Mouse (Mus musculus): ENCODE data around the gene Aqp1. TPM values are rescaled to one million over a fixed set of nuclear protein-coding genes. Genes with fewer than 3 reads are reported as not detected.

The Aqp1 gene
- polyA plus RNA-seq, 1 experiment from 2014 or later, result 0.38 TPM

DNA sequence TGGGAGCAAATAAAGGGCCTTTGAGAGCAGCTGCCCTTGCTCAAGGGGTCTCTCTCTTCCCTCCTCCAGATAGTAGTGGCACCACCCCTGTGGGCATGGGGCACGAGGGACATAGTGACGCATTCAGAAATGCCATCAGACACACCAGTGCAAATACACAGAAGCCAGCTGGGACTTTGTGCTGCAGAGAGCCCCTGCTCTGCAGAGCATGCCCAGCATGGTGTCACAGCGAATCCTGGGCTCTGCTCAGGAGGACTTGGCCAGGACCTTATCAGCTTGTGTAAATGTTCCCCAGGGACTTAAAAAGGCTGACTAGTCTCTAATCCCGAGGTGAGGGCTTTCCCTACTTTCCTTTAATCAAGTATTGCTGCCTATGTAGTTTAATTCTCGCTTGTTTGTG lies 5.5 kb downstream of the Aqp1 start:
- Histone ChIP-seq H3K4me3 (ENCODE audit: low read depth, low read length) (no peak overlapping the region), H3K36me3 (ENCODE audit: control insufficient read depth, insufficient read depth, low read length) (no peaks in the 10 kb centered on the region), H3K9ac (ENCODE audit: low read length) (no peak overlapping the region), H3K9me3 (ENCODE audit: control insufficient read depth, low read length) (no peaks in the 10 kb centered on the region), H3K4me1 (ENCODE audit: control insufficient read depth, insufficient read depth, low read length) (no peaks in the 10 kb centered on the region), H3K4me2 (no peak overlapping the region), H3K27me3 (ENCODE audit: control insufficient read depth, insufficient read depth, low read length) (no peaks in the 10 kb centered on the region), H3K27ac (ENCODE audit: low read depth, low read length) (no peak overlapping the region)
- ATAC-seq (ENCODE audit: low FRiP score), result no peak
- 35% methylated on average over 5 of the region's 5 CpGs for WGBS
- DNase-seq (ENCODE audit: low spot score, missing footprints), result no peak

DNA sequence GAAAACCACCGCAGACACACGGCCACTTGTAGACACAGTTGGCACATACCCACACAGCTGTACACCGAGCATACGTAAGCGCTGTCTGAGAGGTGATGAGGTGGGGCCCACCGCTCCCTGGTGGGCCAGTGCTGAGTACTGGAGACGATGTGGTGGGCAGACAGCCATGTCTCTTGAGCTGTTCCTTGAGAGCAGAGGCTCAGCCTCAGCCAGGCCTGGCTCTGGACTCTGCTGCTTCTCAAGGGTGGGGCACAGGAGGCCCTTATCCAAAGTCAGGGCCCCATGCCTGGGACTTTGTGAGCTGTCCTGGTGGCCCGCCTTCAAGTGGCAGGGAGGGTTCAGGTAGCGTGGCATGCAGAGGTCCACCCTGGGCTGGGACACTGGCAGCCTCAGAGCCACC lies 6.1 kb downstream of the Aqp1 start:
- WGBS, result 84% methylated on average over 9 of the region's 9 CpGs
- Histone ChIP-seq H3K4me2 (no peak overlapping the region), H3K27me3 (ENCODE audit: control insufficient read depth, insufficient read depth, low read length) (no peaks in the 10 kb centered on the region), H3K36me3 (ENCODE audit: control insufficient read depth, insufficient read depth, low read length) (no peaks in the 10 kb centered on the region), H3K27ac (ENCODE audit: low read depth, low read length) (no peak overlapping the region), H3K9ac (ENCODE audit: low read length) (no peak overlapping the region), H3K4me1 (ENCODE audit: control insufficient read depth, insufficient read depth, low read length) (no peaks in the 10 kb centered on the region), H3K9me3 (ENCODE audit: control insufficient read depth, low read length) (no peaks in the 10 kb centered on the region), H3K4me3 (ENCODE audit: low read depth, low read length) (no peak overlapping the region)
- DNase-seq (ENCODE audit: low spot score, missing footprints) (no peak), ATAC-seq (ENCODE audit: low FRiP score) (no peak)

DNA sequence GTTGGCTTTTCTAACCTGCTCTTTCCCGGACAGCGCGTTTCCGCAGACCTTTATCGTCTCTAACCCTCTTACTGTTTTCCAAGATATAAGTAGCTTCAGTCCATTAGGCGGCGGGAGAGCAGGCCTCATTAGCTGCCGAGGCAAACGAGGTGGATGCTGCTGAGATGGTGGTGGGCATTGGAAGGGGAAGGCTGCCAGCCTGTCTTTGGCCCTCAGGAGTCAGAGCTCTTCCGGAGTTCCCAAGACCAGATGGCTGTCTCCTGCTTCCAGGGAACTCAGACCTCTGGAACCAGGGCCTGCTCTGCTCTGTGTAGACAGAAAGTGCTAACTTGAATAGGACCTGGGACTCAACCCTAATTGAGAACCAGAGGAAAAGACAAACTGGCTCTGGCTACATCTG lies 7.2 kb downstream of the Aqp1 start:
- ATAC-seq (ENCODE audit: low FRiP score), result no peak
- no peak overlapping the region for H3K4me2 ChIP-seq
- no peak overlapping the region for H3K27ac ChIP-seq (ENCODE audit: low read depth, low read length)
- no peaks in the 10 kb centered on the region for H3K4me1 ChIP-seq (ENCODE audit: control insufficient read depth, insufficient read depth, low read length)
- H3K4me3 ChIP-seq (ENCODE audit: low read depth, low read length), result no peak overlapping the region
- DNase-seq (ENCODE audit: low spot score, missing footprints), result no peak
- H3K27me3 ChIP-seq (ENCODE audit: control insufficient read depth, insufficient read depth, low read length), result no peaks in the 10 kb centered on the region
- no peaks in the 10 kb centered on the region for H3K36me3 ChIP-seq (ENCODE audit: control insufficient read depth, insufficient read depth, low read length)
- no peak overlapping the region for H3K9ac ChIP-seq (ENCODE audit: low read length)
- 87% methylated on average over 10 of the region's 10 CpGs for WGBS
- H3K9me3 ChIP-seq (ENCODE audit: control insufficient read depth, low read length), result no peaks in the 10 kb centered on the region

DNA sequence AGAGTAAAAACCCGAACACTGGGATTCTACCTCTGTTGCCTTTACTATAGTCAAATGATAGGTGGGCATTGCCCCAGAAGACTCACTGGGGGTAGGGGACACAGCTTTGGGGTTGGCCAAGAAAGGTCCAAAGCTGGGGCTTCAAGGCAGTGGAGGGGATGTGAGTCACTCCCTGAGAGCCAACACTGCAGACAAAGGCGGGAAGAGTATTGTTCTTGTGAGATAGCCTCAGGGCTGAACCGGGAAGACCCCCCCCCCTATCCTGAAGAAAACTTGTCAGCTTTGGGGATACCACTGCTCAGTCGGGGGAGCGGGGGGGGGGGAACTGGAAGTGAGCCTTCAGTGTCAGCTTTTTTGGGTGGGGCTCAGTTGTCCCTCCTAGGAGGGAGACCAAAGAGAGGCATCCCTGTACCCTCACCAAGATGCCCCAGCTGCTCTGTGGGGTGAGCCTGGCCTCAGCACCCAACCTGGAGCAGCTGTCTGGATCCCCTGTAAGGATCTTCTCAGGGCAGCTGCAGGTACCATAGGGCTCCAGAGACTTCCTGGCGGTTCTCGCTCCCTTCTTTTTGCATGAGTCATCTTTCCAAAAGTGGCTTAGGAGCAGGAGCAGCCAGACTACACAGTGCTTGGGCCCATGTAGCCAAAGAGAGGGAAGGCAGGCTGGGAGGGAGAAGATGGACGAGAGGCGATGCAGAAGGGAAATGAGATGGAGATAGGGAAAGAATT lies 8.2 kb downstream of the Aqp1 start:
- H3K4me1 ChIP-seq (ENCODE audit: control insufficient read depth, insufficient read depth, low read length), result no peaks in the 10 kb centered on the region
- WGBS, result 89% methylated on average over 9 of the region's 9 CpGs
- no peak overlapping the region for H3K4me2 ChIP-seq
- no peak overlapping the region for H3K4me3 ChIP-seq (ENCODE audit: low read depth, low read length)
- H3K27ac ChIP-seq (ENCODE audit: low read depth, low read length), result no peak overlapping the region
- no peaks in the 10 kb centered on the region for H3K27me3 ChIP-seq (ENCODE audit: control insufficient read depth, insufficient read depth, low read length)
- no peaks in the 10 kb centered on the region for H3K36me3 ChIP-seq (ENCODE audit: control insufficient read depth, insufficient read depth, low read length)
- ATAC-seq (ENCODE audit: low FRiP score), result no peak
- DNase-seq (ENCODE audit: low spot score, missing footprints), result no peak
- H3K9me3 ChIP-seq (ENCODE audit: control insufficient read depth, low read length), result no peaks in the 10 kb centered on the region
- no peak overlapping the region for H3K9ac ChIP-seq (ENCODE audit: low read length)

DNA sequence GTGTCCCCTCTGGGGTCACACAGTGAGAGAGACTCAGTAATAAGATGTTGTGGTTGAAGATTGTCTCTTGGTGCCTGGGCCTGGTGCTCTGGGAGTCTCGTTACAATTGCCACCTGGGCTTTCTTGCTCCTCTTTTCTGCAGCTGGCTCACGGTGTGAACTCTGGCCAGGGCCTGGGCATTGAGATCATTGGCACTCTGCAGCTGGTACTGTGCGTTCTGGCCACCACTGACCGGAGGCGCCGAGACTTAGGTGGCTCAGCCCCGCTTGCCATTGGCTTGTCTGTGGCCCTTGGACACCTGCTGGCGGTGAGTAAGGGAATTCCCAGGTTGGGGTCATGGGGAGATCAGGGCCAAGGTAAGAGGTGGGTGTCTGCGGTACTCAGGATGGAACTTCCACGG lies 9.0 kb downstream of the Aqp1 start:
- 90% methylated on average over 10 of the region's 10 CpGs for WGBS
- ATAC-seq (ENCODE audit: low FRiP score), result no peak
- no peak overlapping the region for H3K4me3 ChIP-seq (ENCODE audit: low read depth, low read length)
- no peak for DNase-seq (ENCODE audit: low spot score, missing footprints)
- H3K27me3 ChIP-seq (ENCODE audit: control insufficient read depth, insufficient read depth, low read length), result no peaks in the 10 kb centered on the region
- no peaks in the 10 kb centered on the region for H3K4me1 ChIP-seq (ENCODE audit: control insufficient read depth, insufficient read depth, low read length)
- no peaks in the 10 kb centered on the region for H3K9me3 ChIP-seq (ENCODE audit: control insufficient read depth, low read length)
- no peak overlapping the region for H3K4me2 ChIP-seq
- H3K27ac ChIP-seq (ENCODE audit: low read depth, low read length), result no peak overlapping the region
- no peaks in the 10 kb centered on the region for H3K36me3 ChIP-seq (ENCODE audit: control insufficient read depth, insufficient read depth, low read length)
- no peak overlapping the region for H3K9ac ChIP-seq (ENCODE audit: low read length)

DNA sequence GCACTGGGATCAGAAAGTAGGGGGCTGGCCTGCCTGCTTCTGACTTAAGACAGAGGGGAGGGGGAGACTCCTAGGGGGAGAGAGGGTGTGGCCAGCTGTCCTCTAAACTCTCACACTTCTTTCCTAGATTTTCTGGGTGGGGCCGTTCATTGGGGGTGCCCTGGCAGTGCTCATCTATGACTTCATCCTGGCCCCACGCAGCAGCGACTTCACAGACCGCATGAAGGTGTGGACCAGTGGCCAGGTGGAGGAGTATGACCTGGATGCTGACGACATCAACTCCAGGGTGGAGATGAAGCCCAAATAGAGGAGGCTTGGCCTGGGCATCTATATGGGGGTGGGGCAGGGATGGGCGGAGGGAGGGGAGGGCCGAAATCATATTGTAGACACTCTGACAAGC lies 10.3 kb downstream of the Aqp1 start:
- Histone ChIP-seq H3K27me3 (ENCODE audit: control insufficient read depth, insufficient read depth, low read length) (no peaks in the 10 kb centered on the region), H3K36me3 (ENCODE audit: control insufficient read depth, insufficient read depth, low read length) (no peaks in the 10 kb centered on the region), H3K9me3 (ENCODE audit: control insufficient read depth, low read length) (no peaks in the 10 kb centered on the region), H3K9ac (ENCODE audit: low read length) (no peak overlapping the region), H3K4me1 (ENCODE audit: control insufficient read depth, insufficient read depth, low read length) (no peaks in the 10 kb centered on the region), H3K4me3 (ENCODE audit: low read depth, low read length) (no peak overlapping the region), H3K27ac (ENCODE audit: low read depth, low read length) (no peak overlapping the region), H3K4me2 (no peak overlapping the region)
- DNase-seq (ENCODE audit: low spot score, missing footprints) (no peak), ATAC-seq (ENCODE audit: low FRiP score) (no peak)
- WGBS, result 91% methylated on average over 7 of the region's 7 CpGs

DNA sequence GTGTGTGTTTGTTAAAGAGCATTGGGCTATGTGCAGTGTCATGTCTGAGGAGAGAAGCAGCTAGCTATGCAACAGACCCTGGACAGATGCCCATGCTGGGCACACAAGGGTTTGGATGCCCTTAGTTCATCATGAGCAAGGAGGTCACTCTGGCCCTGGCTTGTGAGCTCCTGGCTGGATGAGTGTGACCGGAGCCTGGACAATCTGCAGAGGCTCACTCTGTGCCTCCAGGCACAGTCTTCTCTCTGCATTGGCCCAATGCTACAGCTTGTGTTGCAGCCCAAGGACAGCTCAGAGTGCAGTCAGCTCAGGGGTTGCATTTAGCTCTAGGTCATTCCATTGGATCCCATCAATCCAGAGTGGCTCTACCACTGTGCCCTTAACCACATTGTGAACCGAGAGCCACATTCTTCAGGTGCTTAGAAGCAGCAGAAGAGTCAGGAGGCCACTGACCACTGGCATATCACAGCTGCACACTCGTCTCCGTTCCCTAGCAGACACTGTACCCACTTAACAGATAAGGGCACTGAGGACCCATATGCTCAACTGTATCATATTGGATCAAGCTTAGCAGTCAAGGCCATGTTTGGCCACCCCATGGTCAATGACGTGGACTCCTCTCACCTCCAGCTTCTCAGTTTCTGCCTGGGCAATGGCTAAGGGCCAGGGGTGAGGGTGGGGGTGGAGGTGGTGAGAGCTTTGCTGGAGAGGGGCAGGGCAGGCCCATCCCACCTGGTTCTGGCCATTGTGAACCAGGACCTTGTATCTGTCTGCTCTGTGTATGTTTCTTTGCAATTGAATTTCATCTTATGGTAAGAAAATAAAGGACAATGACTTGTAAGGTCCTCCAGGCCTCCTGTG lies 11.7 kb downstream of the Aqp1 start:
- WGBS, result 81% methylated on average over 5 of the region's 5 CpGs
- no peaks in the 10 kb centered on the region for H3K4me1 ChIP-seq (ENCODE audit: control insufficient read depth, insufficient read depth, low read length)
- H3K36me3 ChIP-seq (ENCODE audit: control insufficient read depth, insufficient read depth, low read length), result no peaks in the 10 kb centered on the region
- no peak overlapping the region for H3K4me3 ChIP-seq (ENCODE audit: low read depth, low read length)
- no peak overlapping the region for H3K27ac ChIP-seq (ENCODE audit: low read depth, low read length)
- H3K27me3 ChIP-seq (ENCODE audit: control insufficient read depth, insufficient read depth, low read length), result no peaks in the 10 kb centered on the region
- ATAC-seq (ENCODE audit: low FRiP score), result no peak
- no peaks in the 10 kb centered on the region for H3K9me3 ChIP-seq (ENCODE audit: control insufficient read depth, low read length)
- H3K4me2 ChIP-seq, result no peak overlapping the region
- no peak overlapping the region for H3K9ac ChIP-seq (ENCODE audit: low read length)
- DNase-seq (ENCODE audit: low spot score, missing footprints), result no peak

DNA sequence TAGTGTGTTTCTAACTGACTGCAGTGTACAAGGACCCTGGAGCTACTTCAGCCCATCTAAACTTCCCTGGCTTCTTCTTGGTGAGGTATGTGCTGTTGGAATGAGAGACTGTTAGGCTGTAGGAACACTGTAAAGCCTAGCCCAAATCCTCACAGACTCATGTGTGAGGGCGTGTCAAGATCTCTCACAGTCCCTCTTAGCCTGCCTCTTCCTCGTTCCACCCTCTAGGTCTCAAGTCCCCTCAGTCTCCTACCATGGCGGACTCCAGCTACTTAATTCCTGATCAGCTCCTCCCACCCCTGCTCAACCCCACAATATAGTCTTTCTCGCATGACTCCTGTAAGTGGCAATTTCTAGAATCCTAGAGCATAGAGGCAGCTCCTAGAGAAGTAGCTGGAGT lies 13.0 kb downstream of the Aqp1 start:
- no peaks in the 10 kb centered on the region for H3K36me3 ChIP-seq (ENCODE audit: control insufficient read depth, insufficient read depth, low read length)
- no peak for DNase-seq (ENCODE audit: low spot score, missing footprints)
- 77% methylated on average over 4 of the region's 4 CpGs for WGBS

DNA sequence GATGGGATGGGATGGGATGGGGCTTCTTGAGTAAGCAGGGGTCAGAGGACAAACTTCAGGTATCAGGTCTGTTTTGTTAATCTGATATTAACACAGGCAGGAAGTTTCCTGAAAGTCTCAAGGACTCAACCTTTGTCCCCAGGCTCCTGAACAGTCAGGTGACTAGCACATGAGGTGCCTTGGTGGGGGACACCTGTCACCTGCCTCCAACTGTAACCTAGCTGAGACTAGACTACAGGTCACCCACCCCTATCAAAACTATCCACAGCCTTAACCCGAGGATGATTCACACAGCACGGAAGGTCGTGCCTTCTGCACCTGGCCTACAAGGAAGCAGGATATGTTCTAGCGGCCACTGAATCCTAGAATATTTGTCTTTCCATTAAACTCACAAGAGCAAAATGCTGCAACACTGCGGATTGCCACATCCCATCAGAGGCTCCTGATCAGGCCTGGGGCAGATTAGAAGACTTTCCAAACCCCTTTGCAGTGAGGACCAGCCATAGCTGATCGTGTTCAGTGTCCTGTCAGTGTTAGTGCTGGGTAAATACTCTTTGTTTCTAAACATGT lies 14.2 kb downstream of the Aqp1 start:
- H3K4me1 ChIP-seq (ENCODE audit: control insufficient read depth, insufficient read depth, low read length), result no peaks in the 10 kb centered on the region
- H3K27ac ChIP-seq (ENCODE audit: low read depth, low read length), result no peak overlapping the region
- no peak overlapping the region for H3K9ac ChIP-seq (ENCODE audit: low read length)
- no peaks in the 10 kb centered on the region for H3K9me3 ChIP-seq (ENCODE audit: control insufficient read depth, low read length)
- no peak for DNase-seq (ENCODE audit: low spot score, missing footprints)
- no peak overlapping the region for H3K4me3 ChIP-seq (ENCODE audit: low read depth, low read length)
- no peaks in the 10 kb centered on the region for H3K27me3 ChIP-seq (ENCODE audit: control insufficient read depth, insufficient read depth, low read length)
- no peak overlapping the region for H3K4me2 ChIP-seq
- 92% methylated on average over 6 of the region's 6 CpGs for WGBS
- no peak for ATAC-seq (ENCODE audit: low FRiP score)
- H3K36me3 ChIP-seq (ENCODE audit: control insufficient read depth, insufficient read depth, low read length), result no peaks in the 10 kb centered on the region

More for the DNA sequence above, 13.0 kb downstream of the Aqp1 start:
- Histone ChIP-seq H3K9me3 (ENCODE audit: control insufficient read depth, low read length) (no peaks in the 10 kb centered on the region), H3K4me3 (ENCODE audit: low read depth, low read length) (no peak overlapping the region), H3K4me1 (ENCODE audit: control insufficient read depth, insufficient read depth, low read length) (no peaks in the 10 kb centered on the region), H3K9ac (ENCODE audit: low read length) (no peak overlapping the region), H3K27me3 (ENCODE audit: control insufficient read depth, insufficient read depth, low read length) (no peaks in the 10 kb centered on the region), H3K27ac (ENCODE audit: low read depth, low read length) (no peak overlapping the region), H3K4me2 (no peak overlapping the region)
- ATAC-seq (ENCODE audit: low FRiP score), result no peak
